Mouse (Mus musculus): ENCODE data around the gene Iqschfp. TPM values are rescaled to one million over a fixed set of nuclear protein-coding genes. Genes with fewer than 3 reads are reported as not detected.

Iqschfp gene
- polyA plus RNA-seq, 1 experiment from 2014 or later, result not detected

GRCm38 (mm10) chr3:68412262-68412661, 520.2 kb downstream of the Iqschfp start:
- DNase-seq (ENCODE audit: low spot score) (no peak), ATAC-seq (replicated peaks; ENCODE audit: low FRiP score) (no peak)

GRCm38 (mm10) chr3:68419792-68420191, 527.8 kb downstream of the Iqschfp start:
- ATAC-seq (replicated peaks; ENCODE audit: low FRiP score) (no peak), DNase-seq (ENCODE audit: low spot score) (no peak)
- H3K27me3 ChIP-seq (replicated peaks; ENCODE audit: control insufficient read depth, insufficient read depth, low read length), result no peaks in the 10 kb centered on the region
- no peak overlapping the region for H3K9ac ChIP-seq (ENCODE audit: low read depth, low read length)
- no peak overlapping the region for H3K27ac ChIP-seq (ENCODE audit: low read depth, low read length)
- WGBS, result 87% methylated on average over 4 of the region's 4 CpGs
- H3K4me2 ChIP-seq, result no peak overlapping the region
- H3K36me3 ChIP-seq (ENCODE audit: control insufficient read depth, insufficient read depth, low read length), result no peaks in the 10 kb centered on the region
- H3K4me1 ChIP-seq (replicated peaks; ENCODE audit: control insufficient read depth, insufficient read depth, low read length), result no peaks in the 10 kb centered on the region
- no peak overlapping the region for H3K4me3 ChIP-seq (ENCODE audit: low read depth, low read length)
- no peaks in the 10 kb centered on the region for H3K9me3 ChIP-seq (ENCODE audit: control insufficient read depth, low read length)

More at GRCm38 (mm10) chr3:68412262-68412661, 520.2 kb downstream of the Iqschfp start:
- H3K27me3 ChIP-seq (replicated peaks; ENCODE audit: control insufficient read depth, insufficient read depth, low read length), result no peaks in the 10 kb centered on the region
- H3K4me3 ChIP-seq (ENCODE audit: low read depth, low read length), result no peak overlapping the region
- H3K36me3 ChIP-seq (ENCODE audit: control insufficient read depth, insufficient read depth, low read length), result no peaks in the 10 kb centered on the region
- H3K9me3 ChIP-seq (ENCODE audit: control insufficient read depth, low read length), result no peaks in the 10 kb centered on the region
- H3K27ac ChIP-seq (ENCODE audit: low read depth, low read length), result no peak overlapping the region
- no peak overlapping the region for H3K4me2 ChIP-seq
- 50% methylated on average over 3 of the region's 3 CpGs for WGBS
- no peaks in the 10 kb centered on the region for H3K4me1 ChIP-seq (replicated peaks; ENCODE audit: control insufficient read depth, insufficient read depth, low read length)
- H3K9ac ChIP-seq (ENCODE audit: low read depth, low read length), result no peak overlapping the region

- DNase-seq (ENCODE audit: low spot score) (no peak), ATAC-seq (replicated peaks; ENCODE audit: low FRiP score) (no peak)
- no peaks in the 10 kb centered on the region for H3K27me3 ChIP-seq (replicated peaks; ENCODE audit: control insufficient read depth, insufficient read depth, low read length)
- no peaks in the 10 kb centered on the region for H3K9me3 ChIP-seq (ENCODE audit: control insufficient read depth, low read length)
- no peaks in the 10 kb centered on the region for H3K36me3 ChIP-seq (ENCODE audit: control insufficient read depth, insufficient read depth, low read length)
- no peak overlapping the region for H3K4me3 ChIP-seq (ENCODE audit: low read depth, low read length)
- no peak overlapping the region for H3K4me2 ChIP-seq
- H3K9ac ChIP-seq (ENCODE audit: low read depth, low read length), result no peak overlapping the region
- no peaks in the 10 kb centered on the region for H3K4me1 ChIP-seq (replicated peaks; ENCODE audit: control insufficient read depth, insufficient read depth, low read length)
- 80% methylated on average over 2 of the region's 2 CpGs for WGBS
- no peak overlapping the region for H3K27ac ChIP-seq (ENCODE audit: low read depth, low read length)
Measured at GRCm38 (mm10) chr3:68420927-68421326, 528.9 kb downstream of the Iqschfp start.

- ATAC-seq (replicated peaks; ENCODE audit: low FRiP score) (no peak), DNase-seq (ENCODE audit: low spot score) (no peak)
- no peaks in the 10 kb centered on the region for H3K36me3 ChIP-seq (ENCODE audit: control insufficient read depth, insufficient read depth, low read length)
- H3K4me3 ChIP-seq (ENCODE audit: low read depth, low read length), result no peak overlapping the region
- no peaks in the 10 kb centered on the region for H3K9me3 ChIP-seq (ENCODE audit: control insufficient read depth, low read length)
- no peaks in the 10 kb centered on the region for H3K27me3 ChIP-seq (replicated peaks; ENCODE audit: control insufficient read depth, insufficient read depth, low read length)
- H3K9ac ChIP-seq (ENCODE audit: low read depth, low read length), result no peak overlapping the region
- no peak overlapping the region for H3K27ac ChIP-seq (ENCODE audit: low read depth, low read length)
- no peaks in the 10 kb centered on the region for H3K4me1 ChIP-seq (replicated peaks; ENCODE audit: control insufficient read depth, insufficient read depth, low read length)
- 75% methylated on average over 2 of the region's 2 CpGs for WGBS
- H3K4me2 ChIP-seq, result no peak overlapping the region
Measured at GRCm38 (mm10) chr3:68421849-68422248, 529.8 kb downstream of the Iqschfp start.

- no peak for ATAC-seq (replicated peaks; ENCODE audit: low FRiP score)
- WGBS, result 85% methylated on average over 5 of the region's 5 CpGs
- no peak overlapping the region for H3K27ac ChIP-seq (ENCODE audit: low read depth, low read length)
Measured at GRCm38 (mm10) chr3:68428081-68428480, 536.0 kb downstream of the Iqschfp start.

GRCm38 (mm10) chr3:68434435-68434834, 542.4 kb downstream of the Iqschfp start:
- Histone ChIP-seq H3K4me1 (replicated peaks; ENCODE audit: control insufficient read depth, insufficient read depth, low read length) (no peaks in the 10 kb centered on the region), H3K9ac (ENCODE audit: low read depth, low read length) (no peak overlapping the region), H3K4me2 (no peak overlapping the region), H3K27me3 (replicated peaks; ENCODE audit: control insufficient read depth, insufficient read depth, low read length) (no peaks in the 10 kb centered on the region), H3K36me3 (ENCODE audit: control insufficient read depth, insufficient read depth, low read length) (no peaks in the 10 kb centered on the region), H3K4me3 (ENCODE audit: low read depth, low read length) (no peak overlapping the region), H3K27ac (ENCODE audit: low read depth, low read length) (no peak overlapping the region), H3K9me3 (ENCODE audit: control insufficient read depth, low read length) (no peaks in the 10 kb centered on the region)
- WGBS, result 83% methylated on average over 7 of the region's 7 CpGs
- ATAC-seq (replicated peaks; ENCODE audit: low FRiP score) (no peak), DNase-seq (ENCODE audit: low spot score) (no peak)

More at GRCm38 (mm10) chr3:68428081-68428480, 536.0 kb downstream of the Iqschfp start:
- Histone ChIP-seq H3K4me2 (no peak overlapping the region), H3K4me3 (ENCODE audit: low read depth, low read length) (no peak overlapping the region), H3K36me3 (ENCODE audit: control insufficient read depth, insufficient read depth, low read length) (no peaks in the 10 kb centered on the region), H3K4me1 (replicated peaks; ENCODE audit: control insufficient read depth, insufficient read depth, low read length) (no peaks in the 10 kb centered on the region), H3K27me3 (replicated peaks; ENCODE audit: control insufficient read depth, insufficient read depth, low read length) (no peaks in the 10 kb centered on the region), H3K9me3 (ENCODE audit: control insufficient read depth, low read length) (no peaks in the 10 kb centered on the region), H3K9ac (ENCODE audit: low read depth, low read length) (no peak overlapping the region)
- no peak for DNase-seq (ENCODE audit: low spot score)

- 61% methylated on average over 2 of the region's 2 CpGs for WGBS
- Histone ChIP-seq H3K27ac (ENCODE audit: low read depth, low read length) (no peak overlapping the region), H3K9me3 (ENCODE audit: control insufficient read depth, low read length) (no peaks in the 10 kb centered on the region), H3K4me1 (replicated peaks; ENCODE audit: control insufficient read depth, insufficient read depth, low read length) (no peaks in the 10 kb centered on the region), H3K36me3 (ENCODE audit: control insufficient read depth, insufficient read depth, low read length) (no peaks in the 10 kb centered on the region), H3K9ac (ENCODE audit: low read depth, low read length) (no peak overlapping the region), H3K4me3 (ENCODE audit: low read depth, low read length) (no peak overlapping the region), H3K27me3 (replicated peaks; ENCODE audit: control insufficient read depth, insufficient read depth, low read length) (no peaks in the 10 kb centered on the region), H3K4me2 (no peak overlapping the region)
- ATAC-seq (replicated peaks; ENCODE audit: low FRiP score) (no peak), DNase-seq (ENCODE audit: low spot score) (no peak)
Measured at GRCm38 (mm10) chr3:68434897-68435296, 542.9 kb downstream of the Iqschfp start.

- no peak for ATAC-seq (replicated peaks; ENCODE audit: low FRiP score)
- WGBS, result 67% methylated on average over 2 of the region's 2 CpGs
- H3K4me2 ChIP-seq, result no peak overlapping the region
Measured at GRCm38 (mm10) chr3:68448480-68448879, 556.4 kb downstream of the Iqschfp start.

GRCm38 (mm10) chr3:68451634-68452033, 559.6 kb downstream of the Iqschfp start:
- Histone ChIP-seq H3K4me3 (ENCODE audit: low read depth, low read length) (no peak overlapping the region), H3K9me3 (ENCODE audit: control insufficient read depth, low read length) (no peaks in the 10 kb centered on the region), H3K4me2 (no peak overlapping the region), H3K27me3 (replicated peaks; ENCODE audit: control insufficient read depth, insufficient read depth, low read length) (no peaks in the 10 kb centered on the region), H3K4me1 (replicated peaks; ENCODE audit: control insufficient read depth, insufficient read depth, low read length) (no peaks in the 10 kb centered on the region), H3K9ac (ENCODE audit: low read depth, low read length) (no peak overlapping the region), H3K36me3 (ENCODE audit: control insufficient read depth, insufficient read depth, low read length) (no peaks in the 10 kb centered on the region), H3K27ac (ENCODE audit: low read depth, low read length) (no peak overlapping the region)
- 96% methylated on average over 1 of the region's 1 CpGs for WGBS
- ATAC-seq (replicated peaks; ENCODE audit: low FRiP score) (no peak), DNase-seq (ENCODE audit: low spot score) (no peak)

More at GRCm38 (mm10) chr3:68448480-68448879, 556.4 kb downstream of the Iqschfp start:
- H3K9ac ChIP-seq (ENCODE audit: low read depth, low read length), result no peak overlapping the region
- no peaks in the 10 kb centered on the region for H3K27me3 ChIP-seq (replicated peaks; ENCODE audit: control insufficient read depth, insufficient read depth, low read length)
- no peak for DNase-seq (ENCODE audit: low spot score)
- H3K36me3 ChIP-seq (ENCODE audit: control insufficient read depth, insufficient read depth, low read length), result no peaks in the 10 kb centered on the region
- no peak overlapping the region for H3K4me3 ChIP-seq (ENCODE audit: low read depth, low read length)
- no peaks in the 10 kb centered on the region for H3K4me1 ChIP-seq (replicated peaks; ENCODE audit: control insufficient read depth, insufficient read depth, low read length)
- H3K27ac ChIP-seq (ENCODE audit: low read depth, low read length), result no peak overlapping the region
- H3K9me3 ChIP-seq (ENCODE audit: control insufficient read depth, low read length), result no peaks in the 10 kb centered on the region
